Mouse (Mus musculus): ENCODE results near the gene Zfp775. TPM values are rescaled to one million over a fixed set of nuclear protein-coding genes. Genes with fewer than 3 reads are reported as not detected.

Zfp775 gene
- total RNA-seq, 2 experiments from 2014 or later = 6.8 to 9.5 TPM

Other genes starting within 250 kb of the Zfp775 start
- 10 to 100 TPM; 19.2 to 37.3 TPM for gene Krba1, start 206.5 kb upstream of the Zfp775 start, total RNA-seq (2021)
- gene Zfp467, start 156.2 kb upstream of the Zfp775 start, total RNA-seq (2021) = 10 to 100 TPM; 31.2 to 62.6 TPM
- gene Sspo, start 153.8 kb upstream of the Zfp775 start, total RNA-seq (2021) = 1 to 10 TPM; 1.9 to 2.4 TPM
- 10 to 100 TPM; 61.8 to 63.3 TPM for gene Atp6v0e2, start 64.4 kb upstream of the Zfp775 start, total RNA-seq (2021)
- 10 to 100 TPM; 26.0 to 49.9 TPM for gene Lrrc61, start 47.3 kb upstream of the Zfp775 start, total RNA-seq (2021)
- gene Rarres2, start 29.3 kb upstream of the Zfp775 start, total RNA-seq (2021) = 10 to 100 TPM; 52.7 to 77.5 TPM
- not detected for gene Gm45021, start 12.5 kb upstream of the Zfp775 start, total RNA-seq (2021)
- 10 to 100 TPM; 48.5 to 50.5 TPM for gene Repin1, start 8.2 kb upstream of the Zfp775 start, total RNA-seq (2021)
- not detected for gene Gm44965, start 8.1 kb upstream of the Zfp775 start, total RNA-seq (2021)
- gene AI854703, start 24.7 kb downstream of the Zfp775 start, total RNA-seq (2021) = 1 to 10 TPM; 1.5 to 1.6 TPM
- 10 to 100 TPM in 1 of 2 experiments, 1 to 10 TPM in 1; 9.9 to 15.7 TPM for gene Gimap8, start 45.2 kb downstream of the Zfp775 start, total RNA-seq (2021)
- 1 to 10 TPM; 4.4 to 7.1 TPM for gene Gimap9, start 74.1 kb downstream of the Zfp775 start, total RNA-seq (2021)
- gene Gimap4, start 82.5 kb downstream of the Zfp775 start, total RNA-seq (2021) = 10 to 100 TPM; 41.2 to 60.8 TPM
- gene Gimap6, start 106.2 kb downstream of the Zfp775 start, total RNA-seq (2021) = 10 to 100 TPM; 55.3 to 73.5 TPM
- gene Gm28053, start 116.5 kb downstream of the Zfp775 start, total RNA-seq (2021) = 1 to 10 TPM; 2.9 to 3.3 TPM
- under 1 TPM in 1 of 2 experiments, not detected in 1; 0.53 TPM for gene Gimap7, start 116.6 kb downstream of the Zfp775 start, total RNA-seq (2021)
- 10 to 100 TPM; 10.8 to 15.4 TPM for gene Gimap1, start 137.0 kb downstream of the Zfp775 start, total RNA-seq (2021)
- gene Gimap5, start 144.1 kb downstream of the Zfp775 start, total RNA-seq (2021) = 10 to 100 TPM; 13.3 to 18.2 TPM
- gene Gimap3, start 168.8 kb downstream of the Zfp775 start, total RNA-seq (2021) = 1 to 10 TPM; 2.9 to 8.5 TPM
- gene Tmem176a, start 238.9 kb downstream of the Zfp775 start, total RNA-seq (2021) = 100 to 1,000 TPM; 293 to 327 TPM
- gene Tmem176b, start 239.4 kb downstream of the Zfp775 start, total RNA-seq (2021) = 100 to 1,000 TPM; 506 to 589 TPM